32 mouse cellular contexts compared by ENCODE assay signal in the genomic region with DNA sequence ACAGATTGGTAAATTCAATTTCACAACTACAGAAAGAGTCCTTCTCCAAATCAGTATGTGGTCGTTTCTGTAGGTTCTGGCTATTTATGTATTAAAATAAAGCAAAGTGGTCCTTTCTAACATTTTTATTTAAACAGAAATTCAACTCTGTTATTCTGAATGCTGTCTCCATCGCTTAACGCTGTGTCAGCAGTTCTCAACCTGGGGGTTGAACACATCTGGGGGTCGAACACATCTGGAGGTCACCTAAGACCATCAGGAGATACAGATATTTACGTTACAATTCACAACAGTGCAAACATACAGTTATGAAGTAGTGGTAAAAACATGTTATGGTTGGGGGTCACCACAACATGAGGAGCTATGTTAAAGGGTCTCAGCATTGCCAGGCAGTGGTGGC.
"Had no signal": no experiment of that assay in that cellular context is flagged by ENCODE, and none has a peak within 500 bp of the region (broad histone marks: within the 10 kb centered on the region; RNA-seq: fewer than 3 reads in every experiment).

No protein-coding gene starts in this region.

- H3K36me3 ChIP-seq: limb, embryonic 10.5 days; limb, embryonic 12.5 days; limb, embryonic 13.5 days; limb, embryonic 15.5 days; liver, embryonic 12.5 days; liver, embryonic 13.5 days; liver, embryonic 15.5 days; lung, embryonic 15.5 days; midbrain, embryonic 10.5 days; midbrain, embryonic 12.5 days; midbrain, embryonic 13.5 days; midbrain, embryonic 15.5 days; neural tube, embryonic 12.5 days had no signal

- H3K27ac ChIP-seq: limb, embryonic 10.5 days; limb, embryonic 12.5 days; limb, embryonic 13.5 days; limb, embryonic 15.5 days; liver, embryonic 12.5 days; liver, embryonic 13.5 days; liver, embryonic 14.5 days; liver, embryonic 15.5 days; lung, embryonic 15.5 days; macrophage; midbrain, embryonic 10.5 days; midbrain, embryonic 12.5 days; midbrain, embryonic 13.5 days; midbrain, embryonic 15.5 days; neural tube, embryonic 12.5 days had no signal

- DNase-seq: left cerebral cortex, postnatal 4 days; liver; liver, embryonic 13.5 days; liver, postnatal 0 days; lung, adult 18-20 months; lung, adult 2 months; lung, embryonic 14.5 days; lung, postnatal 10 days; lung, postnatal 14 days; lung, postnatal 36 days; lung, postnatal 4 days; midbrain, embryonic 14.5 days had no signal

- H3K4me2 ChIP-seq: limb, embryonic 12.5 days; limb, embryonic 13.5 days; limb, embryonic 15.5 days; liver, embryonic 11.5 days; liver, embryonic 12.5 days; liver, embryonic 13.5 days; liver, embryonic 15.5 days; lung, embryonic 14.5 days; lung, embryonic 15.5 days; midbrain, embryonic 11.5 days; midbrain, embryonic 12.5 days; midbrain, embryonic 13.5 days; midbrain, embryonic 15.5 days; neural tube, embryonic 12.5 days had no signal

- H3K4me1 ChIP-seq: limb, embryonic 12.5 days; limb, embryonic 13.5 days; limb, embryonic 15.5 days; liver, embryonic 12.5 days; liver, embryonic 13.5 days; liver, embryonic 15.5 days; lung, embryonic 15.5 days; megakaryocyte, embryonic 14.5 days; midbrain, embryonic 10.5 days; midbrain, embryonic 12.5 days; midbrain, embryonic 13.5 days; midbrain, embryonic 15.5 days; neural tube, embryonic 12.5 days had no signal

- ATAC-seq: liver, embryonic 12.5 days; liver, postnatal 0 days; lung, postnatal 0 days; midbrain, embryonic 13.5 days; midbrain, embryonic 15.5 days; midbrain, embryonic 16.5 days had no signal

- H3K27me3 ChIP-seq: limb, embryonic 12.5 days; limb, embryonic 13.5 days; limb, embryonic 15.5 days; liver, embryonic 12.5 days; liver, embryonic 13.5 days; liver, embryonic 15.5 days; lung, embryonic 15.5 days; megakaryocyte, embryonic 14.5 days; midbrain, embryonic 12.5 days; midbrain, embryonic 13.5 days; midbrain, embryonic 15.5 days; neural tube, embryonic 12.5 days had no signal

- H3K4me3 ChIP-seq: limb, embryonic 10.5 days; limb, embryonic 12.5 days; limb, embryonic 13.5 days; limb, embryonic 15.5 days; liver, embryonic 12.5 days; liver, embryonic 13.5 days; liver, embryonic 15.5 days; lung, embryonic 15.5 days; megakaryocyte, embryonic 14.5 days; midbrain, embryonic 10.5 days; midbrain, embryonic 12.5 days; midbrain, embryonic 13.5 days; midbrain, embryonic 15.5 days; myocyte; neural tube, embryonic 12.5 days had no signal

- H3K9me3 ChIP-seq: limb, embryonic 10.5 days; limb, embryonic 12.5 days; limb, embryonic 13.5 days; limb, embryonic 15.5 days; liver, embryonic 12.5 days; liver, embryonic 13.5 days; liver, embryonic 15.5 days; lung, embryonic 15.5 days; megakaryocyte, embryonic 14.5 days; midbrain, embryonic 10.5 days; midbrain, embryonic 12.5 days; midbrain, embryonic 13.5 days; midbrain, embryonic 15.5 days; neural tube, embryonic 12.5 days had no signal

- H3K9ac ChIP-seq: limb, embryonic 12.5 days; limb, embryonic 13.5 days; limb, embryonic 15.5 days; liver, embryonic 12.5 days; liver, embryonic 13.5 days; liver, embryonic 14.5 days; liver, embryonic 15.5 days; liver, postnatal 0 days; lung, embryonic 14.5 days; lung, embryonic 15.5 days; midbrain, embryonic 12.5 days; midbrain, embryonic 13.5 days; midbrain, embryonic 15.5 days; neural tube, embryonic 12.5 days had no signal
